Mouse (Mus musculus) hindbrain, embryonic 16.5 days (tissue): Measurements from ENCODE around the gene Ltc4s. TPM values are rescaled to one million over a fixed set of nuclear protein-coding genes. Genes with fewer than 3 reads are reported as not detected.

Source experiments
- ATAC-seq: fragments of 200-750 bp; cut with Nextera tagmentation; 2 replicates; pipeline ENCODE4 v1.8.0; 2017; ENCODE audit warnings: moderate TSS enrichment, moderate library complexity
- H3K27ac ChIP-seq: fragments of 300-500 bp; sonication (generic); 2 replicates; pipeline ENCODE4 v1.5.1; 2014; ENCODE audit warnings: low read depth, mild to moderate bottlenecking, control low read depth, low read length, moderate library complexity
- H3K27me3 ChIP-seq: fragments of 300-500 bp; sonication (generic); replicated peaks from 2 replicates; pipeline ENCODE4 v1.6.1; 2014; ENCODE audit warnings: low read length; ENCODE audit not compliant: control insufficient read depth, insufficient read depth
- H3K36me3 ChIP-seq: fragments of 300-500 bp; sonication (generic); 2 replicates; pipeline ENCODE4 v1.6.1; 2014; ENCODE audit warnings: mild to moderate bottlenecking, low read length, moderate library complexity, mixed read lengths; ENCODE audit not compliant: control insufficient read depth, insufficient read depth
- H3K4me1 ChIP-seq: fragments of 300-500 bp; sonication (generic); 2 replicates; pipeline ENCODE4 v1.6.1; 2014; ENCODE audit warnings: low read depth, low read length; ENCODE audit not compliant: control insufficient read depth, insufficient read depth
- H3K4me2 ChIP-seq: fragments of 300-500 bp; sonication (generic); 2 replicates; pipeline ENCODE4 v1.6.1; 2014; ENCODE audit warnings: mild to moderate bottlenecking, low read length, control low read depth, moderate library complexity
- H3K4me3 ChIP-seq: fragments of 300-500 bp; sonication (generic); 2 replicates; pipeline ENCODE4 v1.5.1; 2014; ENCODE audit warnings: mild to moderate bottlenecking, low read length, control low read depth, moderate library complexity
- H3K9ac ChIP-seq: fragments of 300-500 bp; sonication (generic); 2 replicates; pipeline ENCODE4 v1.6.1; 2014; ENCODE audit warnings: low read depth, mild to moderate bottlenecking, control low read depth, low read length, moderate library complexity
- H3K9me3 ChIP-seq: fragments of 300-500 bp; sonication (generic); 2 replicates; pipeline ENCODE4 v1.6.1; 2014; ENCODE audit warnings: mild to moderate bottlenecking, low read length, moderate library complexity; ENCODE audit not compliant: control insufficient read depth
- WGBS: fragments of 180-500 bp; shearing (Covaris S2); extraction: QIAGEN DNeasy Blood & Tissue Kit; methylation state at CpG from one replicate; pipeline ENCODE4 v1.1.7; 2014; 5-methylcytosine and 5-hydroxymethylcytosine counted together
- polyA plus RNA-seq: library from polyadenylated mRNA; unstranded; fragments of >200 nt; fragmentation: Nextera tagmentation; extraction: Ambion mirVana; gene quantifications from 2 replicates; pipeline ENCODE4 v1.2.1, GENCODE M21; 2015

The Ltc4s gene
- polyA plus RNA-seq, 1 experiment from 2014 or later, result 3.4 TPM

- H3K9me3 ChIP-seq, result no peaks in the 10 kb centered on the region
- H3K9ac ChIP-seq, result no peak overlapping the region
- H3K4me3 ChIP-seq, result no peak overlapping the region
- no peak overlapping the region for H3K4me2 ChIP-seq
- H3K36me3 ChIP-seq, result no peaks in the 10 kb centered on the region
- H3K27me3 ChIP-seq, result no peaks in the 10 kb centered on the region
- WGBS, result 76% methylated on average over 2 of the region's 2 CpGs
- H3K27ac ChIP-seq, result no peak overlapping the region
- no peak for ATAC-seq
- H3K4me1 ChIP-seq, result no peaks in the 10 kb centered on the region
These were observed 34.4 kb upstream of the Ltc4s start for GRCm38 (mm10) chr11:50272819-50273218.

- Histone ChIP-seq H3K9ac (no peak overlapping the region), H3K4me3 (no peak overlapping the region), H3K9me3 (no peaks in the 10 kb centered on the region), H3K4me1 (no peaks in the 10 kb centered on the region), H3K27me3 (no peaks in the 10 kb centered on the region), H3K36me3 (peaks cover 8% of the 10 kb centered on the region), H3K27ac (no peak overlapping the region), H3K4me2 (no peak overlapping the region)
- 100% methylated on average over 1 of the region's 1 CpGs for WGBS
- ATAC-seq, result no peak
These were observed 31.5 kb upstream of the Ltc4s start for GRCm38 (mm10) chr11:50269885-50270284.

GRCm38 (mm10) chr11:50269163-50269562 is 30.7 kb upstream of the Ltc4s start:
- Histone ChIP-seq H3K9ac (no peak overlapping the region), H3K4me2 (no peak overlapping the region), H3K4me3 (no peak overlapping the region), H3K36me3 (peaks cover 11% of the 10 kb centered on the region), H3K27me3 (no peaks in the 10 kb centered on the region), H3K27ac (no peak overlapping the region), H3K4me1 (no peaks in the 10 kb centered on the region), H3K9me3 (no peaks in the 10 kb centered on the region)
- no peak for ATAC-seq
- WGBS, result 86% methylated on average over 2 of the region's 2 CpGs

- no peak overlapping the region for H3K4me2 ChIP-seq
- no peak overlapping the region for H3K4me3 ChIP-seq
- WGBS, result 97% methylated on average over 3 of the region's 3 CpGs
- ATAC-seq, result no peak
- no peak overlapping the region for H3K27ac ChIP-seq
- H3K4me1 ChIP-seq, result no peaks in the 10 kb centered on the region
- H3K36me3 ChIP-seq, result peaks cover 24% of the 10 kb centered on the region
- no peak overlapping the region for H3K9ac ChIP-seq
- H3K27me3 ChIP-seq, result no peaks in the 10 kb centered on the region
- no peaks in the 10 kb centered on the region for H3K9me3 ChIP-seq
These were observed 28.6 kb upstream of the Ltc4s start for GRCm38 (mm10) chr11:50266997-50267396.

- Histone ChIP-seq H3K4me3 (no peak overlapping the region), H3K9me3 (no peaks in the 10 kb centered on the region), H3K36me3 (peaks cover 28% of the 10 kb centered on the region), H3K27ac (no peak overlapping the region), H3K9ac (no peak overlapping the region), H3K4me1 (no peaks in the 10 kb centered on the region), H3K4me2 (no peak overlapping the region), H3K27me3 (no peaks in the 10 kb centered on the region)
- WGBS, result 81% methylated on average over 8 of the region's 8 CpGs
- no peak for ATAC-seq
These were observed 27.5 kb upstream of the Ltc4s start for GRCm38 (mm10) chr11:50265931-50266330.

GRCm38 (mm10) chr11:50263198-50263597 is 24.8 kb upstream of the Ltc4s start:
- Histone ChIP-seq H3K4me2 (no peak overlapping the region), H3K4me3 (no peak overlapping the region), H3K9me3 (no peaks in the 10 kb centered on the region), H3K9ac (no peak overlapping the region), H3K27ac (no peak overlapping the region), H3K27me3 (no peaks in the 10 kb centered on the region), H3K36me3 (peaks cover 42% of the 10 kb centered on the region), H3K4me1 (no peaks in the 10 kb centered on the region)
- 86% methylated on average over 3 of the region's 3 CpGs for WGBS
- ATAC-seq, result no peak

GRCm38 (mm10) chr11:50262020-50262419 is 23.6 kb upstream of the Ltc4s start:
- no peak overlapping the region for H3K4me2 ChIP-seq
- WGBS, result 92% methylated on average over 4 of the region's 4 CpGs
- no peak for ATAC-seq

GRCm38 (mm10) chr11:50258310-50258709 is 19.9 kb upstream of the Ltc4s start:
- 72% methylated on average over 7 of the region's 7 CpGs for WGBS
- no peaks in the 10 kb centered on the region for H3K4me1 ChIP-seq
- ATAC-seq, result no peak
- H3K4me3 ChIP-seq, result no peak overlapping the region
- peaks cover 45% of the 10 kb centered on the region for H3K36me3 ChIP-seq
- no peaks in the 10 kb centered on the region for H3K27me3 ChIP-seq
- H3K9me3 ChIP-seq, result no peaks in the 10 kb centered on the region
- H3K4me2 ChIP-seq, result no peak overlapping the region
- no peak overlapping the region for H3K27ac ChIP-seq
- no peak overlapping the region for H3K9ac ChIP-seq

More at GRCm38 (mm10) chr11:50262020-50262419, 23.6 kb upstream of the Ltc4s start:
- Histone ChIP-seq H3K36me3 (peaks cover 50% of the 10 kb centered on the region), H3K9ac (no peak overlapping the region), H3K4me3 (no peak overlapping the region), H3K27me3 (no peaks in the 10 kb centered on the region), H3K4me1 (no peaks in the 10 kb centered on the region), H3K9me3 (no peaks in the 10 kb centered on the region), H3K27ac (no peak overlapping the region)

- Histone ChIP-seq H3K36me3 (peaks cover 32% of the 10 kb centered on the region), H3K4me2 (no peak overlapping the region), H3K4me1 (no peaks in the 10 kb centered on the region), H3K4me3 (no peak overlapping the region), H3K27me3 (no peaks in the 10 kb centered on the region), H3K27ac (no peak overlapping the region), H3K9ac (no peak overlapping the region), H3K9me3 (no peaks in the 10 kb centered on the region)
- ATAC-seq, result no peak
- WGBS, result 85% methylated on average over 7 of the region's 7 CpGs
These were observed 18.2 kb upstream of the Ltc4s start for GRCm38 (mm10) chr11:50256615-50257014.
